Mouse (Mus musculus) stomach, postnatal 0 days (tissue): ENCODE data around the gene Cbr1. TPM values are rescaled to one million over a fixed set of nuclear protein-coding genes. Genes with fewer than 3 reads are reported as not detected.

ENCODE experiments used
- ATAC-seq: fragments of 200-750 bp; cut with Nextera tagmentation; 2 replicates; pipeline ENCODE4 v1.8.0; 2017; ENCODE audit not compliant: low FRiP score, low TSS enrichment
- DNase-seq: peaks from one replicate; pipeline ENCODE4 v3.0.0-alpha.2; 2016; ENCODE audit warnings: low spot score
- H3K27ac ChIP-seq: fragments of 300-500 bp; sonication (generic); replicated peaks from 2 replicates; pipeline ENCODE4 v1.5.1; 2014; ENCODE audit warnings: mild to moderate bottlenecking, control low read depth
- H3K27me3 ChIP-seq: fragments of 300-500 bp; sonication (generic); 2 replicates; pipeline ENCODE4 v1.6.1; 2014; ENCODE audit warnings: low read length; ENCODE audit not compliant: control insufficient read depth, insufficient read depth
- H3K36me3 ChIP-seq: fragments of 300-500 bp; sonication (generic); 2 replicates; pipeline ENCODE4 v1.6.1; 2014; ENCODE audit warnings: low read length, mixed read lengths; ENCODE audit not compliant: control insufficient read depth, insufficient read depth
- H3K4me1 ChIP-seq: fragments of 300-500 bp; sonication (generic); replicated peaks from 2 replicates; pipeline ENCODE4 v1.6.1; 2014; ENCODE audit warnings: antibody characterized with exemption; ENCODE audit not compliant: control insufficient read depth, insufficient read depth
- H3K4me2 ChIP-seq: fragments of 300-500 bp; sonication (generic); replicated peaks from 2 replicates; pipeline ENCODE4 v1.6.1; 2014; ENCODE audit warnings: low read depth, mild to moderate bottlenecking, control low read depth, moderate library complexity
- H3K4me3 ChIP-seq: fragments of 300-500 bp; sonication (generic); 2 replicates; pipeline ENCODE4 v1.5.1; 2014; ENCODE audit warnings: low read depth, low read length, control low read depth
- H3K9ac ChIP-seq: fragments of 300-500 bp; sonication (generic); 2 replicates; pipeline ENCODE4 v1.6.1; 2014; ENCODE audit warnings: mild to moderate bottlenecking, low read length, control low read depth, mixed read lengths
- H3K9me3 ChIP-seq: fragments of 300-500 bp; sonication (generic); 2 replicates; pipeline ENCODE4 v1.6.1; 2016; ENCODE audit warnings: low read length; ENCODE audit not compliant: control insufficient read depth
- CTCF ChIP-seq: IDR thresholded peaks from 2 replicates; pipeline ENCODE4 v1.5.1; 2016; ENCODE audit warnings: antibody characterized with exemption, low read depth, mild to moderate bottlenecking, moderate library complexity
- EP300 ChIP-seq: optimal IDR thresholded peaks from 2 replicates; pipeline ENCODE3; 2016; ENCODE audit warnings: antibody characterized with exemption
- WGBS: fragments of 180-500 bp; shearing (Covaris S2); extraction: QIAGEN DNeasy Blood & Tissue Kit; methylation state at CpG from one replicate; pipeline ENCODE4 v1.1.7; 2014; 5-methylcytosine and 5-hydroxymethylcytosine counted together
- polyA plus RNA-seq: library from polyadenylated mRNA; unstranded; fragments of >200 nt; fragmentation: Nextera tagmentation; extraction: Ambion mirVana; gene quantifications from 2 replicates; pipeline ENCODE4 v1.2.1, GENCODE M21; 2015

The Cbr1 gene
- polyA plus RNA-seq, 1 experiment from 2014 or later = 411 TPM

GRCm38 (mm10) chr16:93593406-93593805 is 12.2 kb upstream of the Cbr1 start:
- H3K27ac ChIP-seq = no peak overlapping the region
- no peak overlapping the region for H3K4me2 ChIP-seq
- no peak overlapping the region for H3K9ac ChIP-seq
- WGBS = 84% methylated on average over 8 of the region's 8 CpGs
- no peaks in the 10 kb centered on the region for H3K4me1 ChIP-seq
- no peak for DNase-seq
- H3K9me3 ChIP-seq = no peaks in the 10 kb centered on the region
- no peak for ATAC-seq
- no peaks in the 10 kb centered on the region for H3K27me3 ChIP-seq
- H3K36me3 ChIP-seq = no peaks in the 10 kb centered on the region
- no peak overlapping the region for H3K4me3 ChIP-seq
- TF ChIP-seq CTCF = no peak
- no peak for TF ChIP-seq EP300

GRCm38 (mm10) chr16:93594448-93594847 is 11.2 kb upstream of the Cbr1 start:
- H3K27ac ChIP-seq = no peak overlapping the region
- no peak overlapping the region for H3K4me3 ChIP-seq
- H3K36me3 ChIP-seq = no peaks in the 10 kb centered on the region
- 92% methylated on average over 10 of the region's 10 CpGs for WGBS
- DNase-seq (no peak), ATAC-seq (no peak)
- no peak overlapping the region for H3K4me2 ChIP-seq
- H3K27me3 ChIP-seq = no peaks in the 10 kb centered on the region
- no peaks in the 10 kb centered on the region for H3K9me3 ChIP-seq
- H3K9ac ChIP-seq = no peak overlapping the region
- no peaks in the 10 kb centered on the region for H3K4me1 ChIP-seq
- TF ChIP-seq EP300 (no peak), CTCF (no peak)

GRCm38 (mm10) chr16:93595766-93596165 is 9.9 kb upstream of the Cbr1 start:
- TF ChIP-seq EP300 = no peak
- TF ChIP-seq CTCF = no peak
- Histone ChIP-seq H3K4me1 (no peaks in the 10 kb centered on the region), H3K9ac (no peak overlapping the region), H3K4me2 (no peak overlapping the region), H3K27ac (no peak overlapping the region), H3K36me3 (no peaks in the 10 kb centered on the region), H3K27me3 (no peaks in the 10 kb centered on the region), H3K4me3 (no peak overlapping the region), H3K9me3 (no peaks in the 10 kb centered on the region)
- DNase-seq = no peak
- ATAC-seq = no peak
- 65% methylated on average over 5 of the region's 5 CpGs for WGBS

- Histone ChIP-seq H3K27ac (no peak overlapping the region), H3K9ac (no peak overlapping the region), H3K27me3 (no peaks in the 10 kb centered on the region), H3K4me1 (no peaks in the 10 kb centered on the region), H3K36me3 (no peaks in the 10 kb centered on the region), H3K4me3 (no peak overlapping the region), H3K9me3 (no peaks in the 10 kb centered on the region), H3K4me2 (no peak overlapping the region)
- no peak for DNase-seq
- no peak for TF ChIP-seq EP300
- no peak for TF ChIP-seq CTCF
- no peak for ATAC-seq
- 98% methylated on average over 7 of the region's 7 CpGs for WGBS
Observed at GRCm38 (mm10) chr16:93596807-93597206, 8.8 kb upstream of the Cbr1 start.

GRCm38 (mm10) chr16:93597551-93597950 is 8.1 kb upstream of the Cbr1 start:
- no peaks in the 10 kb centered on the region for H3K27me3 ChIP-seq
- no peaks in the 10 kb centered on the region for H3K4me1 ChIP-seq
- WGBS = 92% methylated on average over 9 of the region's 9 CpGs
- ATAC-seq = no peak
- H3K9ac ChIP-seq = no peak overlapping the region
- H3K27ac ChIP-seq = no peak overlapping the region
- TF ChIP-seq EP300 = no peak
- no peak for TF ChIP-seq CTCF
- no peaks in the 10 kb centered on the region for H3K9me3 ChIP-seq
- no peak overlapping the region for H3K4me2 ChIP-seq
- no peak for DNase-seq
- no peak overlapping the region for H3K4me3 ChIP-seq
- no peaks in the 10 kb centered on the region for H3K36me3 ChIP-seq

GRCm38 (mm10) chr16:93599461-93599860 is 6.2 kb upstream of the Cbr1 start:
- WGBS = 76% methylated on average over 6 of the region's 6 CpGs
- H3K4me2 ChIP-seq = no peak overlapping the region
- TF ChIP-seq EP300 (no peak), CTCF (no peak)
- H3K27ac ChIP-seq = no peak overlapping the region
- H3K9ac ChIP-seq = no peak overlapping the region
- DNase-seq (no peak), ATAC-seq (no peak)
- H3K9me3 ChIP-seq = no peaks in the 10 kb centered on the region
- H3K36me3 ChIP-seq = no peaks in the 10 kb centered on the region
- no peak overlapping the region for H3K4me3 ChIP-seq
- no peaks in the 10 kb centered on the region for H3K27me3 ChIP-seq
- no peaks in the 10 kb centered on the region for H3K4me1 ChIP-seq
